Mouse (Mus musculus): Measurements from ENCODE around the gene Arcn1. TPM values are rescaled to one million over a fixed set of nuclear protein-coding genes. Genes with fewer than 3 reads are reported as not detected.

Gene Arcn1
- polyA plus RNA-seq, 1 experiment from 2014 or later, result 219 TPM

GRCm38 (mm10) chr9:44722575-44722974, 45.1 kb downstream of the Arcn1 start:
- H3K27ac ChIP-seq (ENCODE audit: low read length), result peak overlapping the region; percentile 45
- no peak overlapping the region for H3K9ac ChIP-seq (replicated peaks; ENCODE audit: low read length)
- no peak for ATAC-seq (ENCODE audit: low FRiP score, low TSS enrichment)
- H3K4me1 ChIP-seq (ENCODE audit: insufficient read depth, low read length), result peaks cover 50% of the 10 kb centered on the region
- H3K36me3 ChIP-seq (ENCODE audit: insufficient read depth, low read length), result peaks cover 3% of the 10 kb centered on the region; the same call in 1 of the 2 replicates
- H3K9me3 ChIP-seq (ENCODE audit: low read length), result no peaks in the 10 kb centered on the region
- no peak overlapping the region for H3K4me2 ChIP-seq (replicated peaks; ENCODE audit: low read depth, low read length)
- no peaks in the 10 kb centered on the region for H3K27me3 ChIP-seq (ENCODE audit: insufficient read depth, low read length)
- no peak overlapping the region for H3K4me3 ChIP-seq (ENCODE audit: low read length)
- 67% methylated on average over 7 of the region's 7 CpGs for WGBS

GRCm38 (mm10) chr9:44721877-44722186, 45.8 kb downstream of the Arcn1 start:
- H3K9me3 ChIP-seq (ENCODE audit: low read length), result no peaks in the 10 kb centered on the region
- no peaks in the 10 kb centered on the region for H3K27me3 ChIP-seq (ENCODE audit: insufficient read depth, low read length)
- ATAC-seq (ENCODE audit: low FRiP score, low TSS enrichment), result no peak
- H3K4me1 ChIP-seq (ENCODE audit: insufficient read depth, low read length), result peaks cover 43% of the 10 kb centered on the region
- H3K4me3 ChIP-seq (ENCODE audit: low read length), result peak overlapping the region; percentile 64; the same call in 1 of the 2 replicates
- peak overlapping the region; percentile 44 for H3K27ac ChIP-seq (ENCODE audit: low read length)
- H3K36me3 ChIP-seq (ENCODE audit: insufficient read depth, low read length), result peaks cover 3% of the 10 kb centered on the region; the same call in 1 of the 2 replicates
- peak overlapping the region; percentile 82; the same call in 1 of the 2 replicates for H3K9ac ChIP-seq (replicated peaks; ENCODE audit: low read length)
- peak overlapping the region; percentile 85 for H3K4me2 ChIP-seq (replicated peaks; ENCODE audit: low read depth, low read length)
- 78% methylated on average over 3 of the region's 3 CpGs for WGBS

GRCm38 (mm10) chr9:44721154-44721876, 46.3 kb downstream of the Arcn1 start:
- Histone ChIP-seq H3K9me3 (ENCODE audit: low read length) (no peaks in the 10 kb centered on the region), H3K4me3 (ENCODE audit: low read length) (peak overlapping the region; percentile 64), H3K27ac (ENCODE audit: low read length) (peak overlapping the region; percentile 67), H3K4me2 (replicated peaks; ENCODE audit: low read depth, low read length) (peak overlapping the region; percentile 85), H3K36me3 (ENCODE audit: insufficient read depth, low read length) (peaks cover 6% of the 10 kb centered on the region), H3K27me3 (ENCODE audit: insufficient read depth, low read length) (no peaks in the 10 kb centered on the region), H3K9ac (replicated peaks; ENCODE audit: low read length) (peak overlapping the region; percentile 82), H3K4me1 (ENCODE audit: insufficient read depth, low read length) (peaks cover 38% of the 10 kb centered on the region)
- ATAC-seq (ENCODE audit: low FRiP score, low TSS enrichment), result peak; percentile 91
- WGBS, result under 1% methylated on average over 33 of the region's 40 CpGs

- peaks cover 31% of the 10 kb centered on the region for H3K4me1 ChIP-seq (ENCODE audit: insufficient read depth, low read length)
- peaks cover 11% of the 10 kb centered on the region for H3K36me3 ChIP-seq (ENCODE audit: insufficient read depth, low read length)
- peak overlapping the region; percentile 67 for H3K27ac ChIP-seq (ENCODE audit: low read length)
- H3K9me3 ChIP-seq (ENCODE audit: low read length), result no peaks in the 10 kb centered on the region
- 11% methylated on average over 9 of the region's 9 CpGs for WGBS
- peak overlapping the region; percentile 82 for H3K9ac ChIP-seq (replicated peaks; ENCODE audit: low read length)
- peak overlapping the region; percentile 64 for H3K4me3 ChIP-seq (ENCODE audit: low read length)
- peak overlapping the region; percentile 85 for H3K4me2 ChIP-seq (replicated peaks; ENCODE audit: low read depth, low read length)
- peak; percentile 21 for ATAC-seq (ENCODE audit: low FRiP score, low TSS enrichment)
- H3K27me3 ChIP-seq (ENCODE audit: insufficient read depth, low read length), result no peaks in the 10 kb centered on the region
Measured at GRCm38 (mm10) chr9:44720358-44721153, 47.1 kb downstream of the Arcn1 start.

GRCm38 (mm10) chr9:44719632-44720357, 47.9 kb downstream of the Arcn1 start:
- Histone ChIP-seq H3K4me1 (ENCODE audit: insufficient read depth, low read length) (peaks cover 31% of the 10 kb centered on the region), H3K27me3 (ENCODE audit: insufficient read depth, low read length) (no peaks in the 10 kb centered on the region), H3K4me3 (ENCODE audit: low read length) (peak overlapping the region; percentile 64; the same call in 1 of the 2 replicates), H3K9ac (replicated peaks; ENCODE audit: low read length) (no peak overlapping the region; the same call in 1 of the 2 replicates), H3K27ac (ENCODE audit: low read length) (no peak overlapping the region), H3K36me3 (ENCODE audit: insufficient read depth, low read length) (peaks cover 14% of the 10 kb centered on the region), H3K9me3 (ENCODE audit: low read length) (no peaks in the 10 kb centered on the region), H3K4me2 (replicated peaks; ENCODE audit: low read depth, low read length) (peak overlapping the region; percentile 85)
- 71% methylated on average over 8 of the region's 8 CpGs for WGBS
- ATAC-seq (ENCODE audit: low FRiP score, low TSS enrichment), result no peak

GRCm38 (mm10) chr9:44718937-44719631, 48.6 kb downstream of the Arcn1 start:
- Histone ChIP-seq H3K36me3 (ENCODE audit: insufficient read depth, low read length) (peaks cover 14% of the 10 kb centered on the region), H3K27me3 (ENCODE audit: insufficient read depth, low read length) (no peaks in the 10 kb centered on the region), H3K9ac (replicated peaks; ENCODE audit: low read length) (no peak overlapping the region), H3K27ac (ENCODE audit: low read length) (no peak overlapping the region), H3K4me3 (ENCODE audit: low read length) (no peak overlapping the region), H3K4me2 (replicated peaks; ENCODE audit: low read depth, low read length) (no peak overlapping the region), H3K4me1 (ENCODE audit: insufficient read depth, low read length) (peaks cover 26% of the 10 kb centered on the region), H3K9me3 (ENCODE audit: low read length) (no peaks in the 10 kb centered on the region)
- ATAC-seq (ENCODE audit: low FRiP score, low TSS enrichment), result no peak
- 91% methylated on average over 12 of the region's 12 CpGs for WGBS

- WGBS, result 89% methylated on average over 10 of the region's 10 CpGs
- no peak for ATAC-seq (ENCODE audit: low FRiP score, low TSS enrichment)
- H3K27me3 ChIP-seq (ENCODE audit: insufficient read depth, low read length), result no peaks in the 10 kb centered on the region
- no peaks in the 10 kb centered on the region for H3K9me3 ChIP-seq (ENCODE audit: low read length)
- H3K4me3 ChIP-seq (ENCODE audit: low read length), result no peak overlapping the region
- peaks cover 20% of the 10 kb centered on the region for H3K4me1 ChIP-seq (ENCODE audit: insufficient read depth, low read length)
- H3K36me3 ChIP-seq (ENCODE audit: insufficient read depth, low read length), result peaks cover 14% of the 10 kb centered on the region
- no peak overlapping the region for H3K9ac ChIP-seq (replicated peaks; ENCODE audit: low read length)
- no peak overlapping the region for H3K4me2 ChIP-seq (replicated peaks; ENCODE audit: low read depth, low read length)
- H3K27ac ChIP-seq (ENCODE audit: low read length), result no peak overlapping the region
Measured at GRCm38 (mm10) chr9:44717822-44718242, 49.8 kb downstream of the Arcn1 start.

GRCm38 (mm10) chr9:44716997-44717821, 50.4 kb downstream of the Arcn1 start:
- H3K36me3 ChIP-seq (ENCODE audit: insufficient read depth, low read length), result peaks cover 18% of the 10 kb centered on the region
- no peak overlapping the region for H3K9ac ChIP-seq (replicated peaks; ENCODE audit: low read length)
- H3K9me3 ChIP-seq (ENCODE audit: low read length), result no peaks in the 10 kb centered on the region
- no peaks in the 10 kb centered on the region for H3K27me3 ChIP-seq (ENCODE audit: insufficient read depth, low read length)
- no peak for ATAC-seq (ENCODE audit: low FRiP score, low TSS enrichment)
- WGBS, result 83% methylated on average over 6 of the region's 6 CpGs
- H3K27ac ChIP-seq (ENCODE audit: low read length), result no peak overlapping the region
- no peak overlapping the region for H3K4me3 ChIP-seq (ENCODE audit: low read length)
- H3K4me1 ChIP-seq (ENCODE audit: insufficient read depth, low read length), result peaks cover 20% of the 10 kb centered on the region
- no peak overlapping the region for H3K4me2 ChIP-seq (replicated peaks; ENCODE audit: low read depth, low read length)
